Mouse (Mus musculus): ENCODE data around the gene Gm14137. TPM values are rescaled to one million over a fixed set of nuclear protein-coding genes. Genes with fewer than 3 reads are reported as not detected.
A peak's percentile ranks its signal among the peaks of the same experiment; 100 is the strongest.

The Gm14137 gene
- total and polyA plus RNA-seq, 2 experiments from 2014 or later: 0.28 TPM; not detected in 1

DNA sequence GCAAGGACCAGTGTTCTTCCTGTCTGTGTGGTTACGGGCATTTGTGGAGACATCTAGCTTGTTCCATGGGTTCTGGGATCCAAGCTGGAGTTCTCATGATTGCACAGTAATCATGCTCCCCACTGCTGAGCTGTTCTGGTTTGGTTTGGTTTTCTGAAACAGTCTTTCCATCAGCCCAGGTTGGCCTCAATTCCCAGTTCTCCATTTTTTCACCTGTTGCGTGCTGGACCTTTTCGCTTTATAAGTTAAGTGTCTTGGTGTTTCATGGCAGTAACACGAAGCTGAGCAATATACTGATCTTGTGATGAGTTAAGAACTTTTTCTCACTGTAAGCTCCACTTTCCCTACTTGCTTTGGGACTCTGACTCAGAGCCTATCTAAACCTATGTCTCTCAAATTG is 10.3 kb upstream of the Gm14137 start:
- no peak for ATAC-seq
- TF ChIP-seq CTCF (IDR thresholded peaks at IDR 0.05; ENCODE audit: low read depth): no peak
- Histone ChIP-seq H3K9me3 (ENCODE audit: low read length) (no peaks in the 10 kb centered on the region), H3K36me3 (ENCODE audit: insufficient read depth) (no peaks in the 10 kb centered on the region), H3K4me1 (ENCODE audit: insufficient read depth) (no peaks in the 10 kb centered on the region), H3K4me3 (ENCODE audit: low read depth, low read length) (no peak overlapping the region), H3K9ac (no peak overlapping the region), H3K4me2 (ENCODE audit: low read depth) (no peak overlapping the region), H3K27ac (ENCODE audit: low read depth, low read length) (no peak overlapping the region), H3K27me3 (ENCODE audit: insufficient read depth, low read length) (no peaks in the 10 kb centered on the region)
- no peak for DNase-seq
- WGBS: 92% methylated on average over 4 of the region's 4 CpGs

DNA sequence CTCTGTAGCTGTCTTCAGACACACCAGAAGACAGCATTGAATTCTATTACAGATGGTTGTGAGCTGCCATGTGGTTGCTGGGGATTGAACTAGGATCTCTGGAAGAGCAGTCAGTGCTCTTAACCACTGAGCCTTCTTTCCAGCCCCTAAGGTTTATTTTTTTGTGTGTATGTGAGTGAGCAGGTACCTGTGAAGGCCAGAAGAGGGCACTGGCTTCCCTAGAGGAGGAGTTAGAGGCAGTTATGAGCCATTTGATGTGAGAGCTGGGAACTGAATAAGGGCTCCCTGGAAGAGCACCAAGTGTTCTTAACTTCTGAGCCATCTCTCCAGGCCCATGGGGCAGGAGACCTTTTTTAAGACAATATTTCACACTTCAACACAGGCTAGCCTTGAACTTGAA is 8.9 kb upstream of the Gm14137 start:
- H3K4me3 ChIP-seq (ENCODE audit: low read depth, low read length): no peak overlapping the region
- no peak overlapping the region for H3K4me2 ChIP-seq (ENCODE audit: low read depth)
- H3K36me3 ChIP-seq (ENCODE audit: insufficient read depth): no peaks in the 10 kb centered on the region
- no peak for DNase-seq
- H3K9me3 ChIP-seq (ENCODE audit: low read length): no peaks in the 10 kb centered on the region
- no peaks in the 10 kb centered on the region for H3K4me1 ChIP-seq (ENCODE audit: insufficient read depth)
- TF ChIP-seq CTCF (IDR thresholded peaks at IDR 0.05; ENCODE audit: low read depth): no peak
- no peaks in the 10 kb centered on the region for H3K27me3 ChIP-seq (ENCODE audit: insufficient read depth, low read length)
- ATAC-seq: no peak
- no peak overlapping the region for H3K9ac ChIP-seq
- no peak overlapping the region for H3K27ac ChIP-seq (ENCODE audit: low read depth, low read length)

- H3K9me3 ChIP-seq (ENCODE audit: low read length): no peaks in the 10 kb centered on the region
- H3K27me3 ChIP-seq (ENCODE audit: insufficient read depth, low read length): no peaks in the 10 kb centered on the region
- peak; percentile 70 for DNase-seq
- H3K27ac ChIP-seq (ENCODE audit: low read depth, low read length): no peak within 1 kb of the TSS
- peak; percentile 65 for ATAC-seq
- H3K36me3 ChIP-seq (ENCODE audit: insufficient read depth): peaks cover 7% of the 10 kb centered on the region; the same call in 1 of the 2 replicates
- no peaks in the 10 kb centered on the region for H3K4me1 ChIP-seq (ENCODE audit: insufficient read depth)
- no peak for TF ChIP-seq CTCF (IDR thresholded peaks at IDR 0.05; ENCODE audit: low read depth)
- under 1% methylated on average over 60 of the region's 60 CpGs for WGBS
- peak within 1 kb of the TSS; percentile 14 for H3K9ac ChIP-seq
- H3K4me3 ChIP-seq (ENCODE audit: low read depth, low read length): peak within 1 kb of the TSS; percentile 53
- peak within 1 kb of the TSS; percentile 100 for H3K4me2 ChIP-seq (ENCODE audit: low read depth)
These were observed 7.1 kb upstream of the Gm14137 start, which contains the start of gene Gchfr for GRCm38 (mm10) chr2:119166901-119167865. TSS of gene Gchfr (plus strand) at chr2:119167773.

DNA sequence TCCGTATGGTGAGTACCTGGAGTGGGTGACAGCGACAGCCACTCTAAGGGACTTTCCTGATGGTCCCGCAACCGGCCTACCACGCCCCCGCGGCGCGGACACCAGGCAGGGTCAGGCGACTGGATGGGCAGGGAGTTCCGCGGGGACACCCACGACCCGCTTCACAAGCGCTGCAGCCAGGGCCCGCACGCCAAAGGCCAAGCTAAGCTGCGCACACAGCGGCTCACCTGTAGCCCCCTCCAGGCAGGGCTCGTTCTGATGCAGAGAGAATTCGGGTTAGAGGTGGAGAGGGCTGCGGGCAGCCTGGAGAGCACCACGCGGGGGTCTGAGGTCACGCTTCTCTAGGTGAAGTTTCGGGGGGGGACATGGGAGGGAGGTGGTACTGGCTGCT is 6.4 kb upstream of the Gm14137 start:
- WGBS: 5% methylated on average over 26 of the region's 26 CpGs
- DNase-seq: no peak
- peak overlapping the region; percentile 100 for H3K4me2 ChIP-seq (ENCODE audit: low read depth)
- ATAC-seq: peak; percentile 11; the same call in 1 of the 2 replicates
- H3K27ac ChIP-seq (ENCODE audit: low read depth, low read length): no peak overlapping the region
- H3K9me3 ChIP-seq (ENCODE audit: low read length): no peaks in the 10 kb centered on the region
- H3K4me3 ChIP-seq (ENCODE audit: low read depth, low read length): peak overlapping the region; percentile 53
- no peak for TF ChIP-seq CTCF (IDR thresholded peaks at IDR 0.05; ENCODE audit: low read depth)
- peak overlapping the region; percentile 14; the same call in 1 of the 2 replicates for H3K9ac ChIP-seq
- no peaks in the 10 kb centered on the region for H3K4me1 ChIP-seq (ENCODE audit: insufficient read depth)
- peaks cover 11% of the 10 kb centered on the region; the same call in 1 of the 2 replicates for H3K36me3 ChIP-seq (ENCODE audit: insufficient read depth)
- no peaks in the 10 kb centered on the region for H3K27me3 ChIP-seq (ENCODE audit: insufficient read depth, low read length)

GRCm38 (mm10) chr2:119170282-119170681 is 4.0 kb upstream of the Gm14137 start:
- no peak overlapping the region for H3K27ac ChIP-seq (ENCODE audit: low read depth, low read length)
- no peak overlapping the region for H3K9ac ChIP-seq
- no peaks in the 10 kb centered on the region for H3K9me3 ChIP-seq (ENCODE audit: low read length)
- no peaks in the 10 kb centered on the region for H3K27me3 ChIP-seq (ENCODE audit: insufficient read depth, low read length)
- no peaks in the 10 kb centered on the region for H3K4me1 ChIP-seq (ENCODE audit: insufficient read depth)
- peaks cover 19% of the 10 kb centered on the region for H3K36me3 ChIP-seq (ENCODE audit: insufficient read depth)
- DNase-seq: no peak
- no peak overlapping the region for H3K4me3 ChIP-seq (ENCODE audit: low read depth, low read length)
- no peak overlapping the region for H3K4me2 ChIP-seq (ENCODE audit: low read depth)
- TF ChIP-seq CTCF (IDR thresholded peaks at IDR 0.05; ENCODE audit: low read depth): no peak
- no peak for ATAC-seq
- WGBS: 80% methylated on average over 2 of the region's 2 CpGs

- H3K4me1 ChIP-seq (ENCODE audit: insufficient read depth): no peaks in the 10 kb centered on the region
- TF ChIP-seq CTCF (IDR thresholded peaks at IDR 0.05; ENCODE audit: low read depth): no peak
- 77% methylated on average over 8 of the region's 8 CpGs for WGBS
- ATAC-seq (no peak), DNase-seq (no peak)
- H3K27me3 ChIP-seq (ENCODE audit: insufficient read depth, low read length): no peaks in the 10 kb centered on the region
- no peak overlapping the region for H3K27ac ChIP-seq (ENCODE audit: low read depth, low read length)
- no peak overlapping the region for H3K4me3 ChIP-seq (ENCODE audit: low read depth, low read length)
- H3K9me3 ChIP-seq (ENCODE audit: low read length): no peaks in the 10 kb centered on the region
- H3K9ac ChIP-seq: no peak overlapping the region
- H3K4me2 ChIP-seq (ENCODE audit: low read depth): no peak overlapping the region
- peaks cover 25% of the 10 kb centered on the region for H3K36me3 ChIP-seq (ENCODE audit: insufficient read depth)
These were observed 2.7 kb upstream of the Gm14137 start for GRCm38 (mm10) chr2:119171574-119171973.

GRCm38 (mm10) chr2:119172446-119172845 is 1.9 kb upstream of the Gm14137 start:
- Histone ChIP-seq H3K4me2 (ENCODE audit: low read depth) (no peak overlapping the region), H3K4me3 (ENCODE audit: low read depth, low read length) (no peak overlapping the region), H3K27me3 (ENCODE audit: insufficient read depth, low read length) (no peaks in the 10 kb centered on the region), H3K36me3 (ENCODE audit: insufficient read depth) (peaks cover 25% of the 10 kb centered on the region), H3K9ac (no peak overlapping the region), H3K4me1 (ENCODE audit: insufficient read depth) (no peaks in the 10 kb centered on the region), H3K27ac (ENCODE audit: low read depth, low read length) (no peak overlapping the region), H3K9me3 (ENCODE audit: low read length) (no peaks in the 10 kb centered on the region)
- no peak for TF ChIP-seq CTCF (IDR thresholded peaks at IDR 0.05; ENCODE audit: low read depth)
- no peak for DNase-seq
- no peak for ATAC-seq
- WGBS: 85% methylated on average over 7 of the region's 7 CpGs

Data from forebrain, postnatal 0 days (tissue).